Mouse (Mus musculus) kidney, embryonic 15.5 days (tissue): ENCODE data around the gene Clip2. TPM values are rescaled to one million over a fixed set of nuclear protein-coding genes. Genes with fewer than 3 reads are reported as not detected.

Source experiments
- ATAC-seq: fragments of 200-750 bp; cut with Nextera tagmentation; replicated peaks from 2 replicates; pipeline ENCODE4 v1.8.0; 2017; ENCODE audit warnings: moderate TSS enrichment; ENCODE audit not compliant: low FRiP score
- H3K27ac ChIP-seq: fragments of 300-500 bp; sonication (generic); 2 replicates; pipeline ENCODE4 v1.5.1; 2015; ENCODE audit warnings: mild to moderate bottlenecking, inconsistent platforms
- H3K27me3 ChIP-seq: fragments of 300-500 bp; sonication (generic); 2 replicates; pipeline ENCODE4 v1.6.1; 2015; ENCODE audit warnings: inconsistent platforms
- H3K36me3 ChIP-seq: fragments of 300-500 bp; sonication (generic); 2 replicates; pipeline ENCODE4 v1.6.1; 2015; ENCODE audit warnings: inconsistent platforms
- H3K4me1 ChIP-seq: fragments of 300-500 bp; sonication (generic); 2 replicates; pipeline ENCODE4 v1.6.1; 2015; ENCODE audit warnings: inconsistent platforms
- H3K4me2 ChIP-seq: fragments of 300-500 bp; sonication (generic); 2 replicates; pipeline ENCODE4 v1.6.1; 2015; ENCODE audit warnings: moderate library complexity, mild to moderate bottlenecking, inconsistent platforms
- H3K4me3 ChIP-seq: fragments of 300-500 bp; sonication (generic); replicated peaks from 2 replicates; pipeline ENCODE4 v1.5.1; 2015; ENCODE audit warnings: mild to moderate bottlenecking, inconsistent platforms
- H3K9ac ChIP-seq: fragments of 300-500 bp; sonication (generic); 2 replicates; pipeline ENCODE4 v1.6.1; 2015; ENCODE audit warnings: mild to moderate bottlenecking, inconsistent platforms
- H3K9me3 ChIP-seq: fragments of 300-500 bp; sonication (generic); replicated peaks from 2 replicates; pipeline ENCODE4 v1.6.1; 2016; ENCODE audit warnings: inconsistent platforms
- WGBS: fragments of 180-500 bp; shearing (Covaris S2); methylation state at CpG from one replicate; pipeline ENCODE4 v1.1.7; 2015; ENCODE audit warnings: mixed read lengths; 5-methylcytosine and 5-hydroxymethylcytosine counted together
- polyA plus RNA-seq: library from polyadenylated mRNA; unstranded; fragments of >200 nt; fragmentation: Nextera tagmentation; extraction: Ambion mirVana; gene quantifications from 2 replicates; pipeline ENCODE4 v1.2.1, GENCODE M21; 2015

The Clip2 gene
- polyA plus RNA-seq, 1 experiment from 2014 or later, result 4.2 TPM

DNA sequence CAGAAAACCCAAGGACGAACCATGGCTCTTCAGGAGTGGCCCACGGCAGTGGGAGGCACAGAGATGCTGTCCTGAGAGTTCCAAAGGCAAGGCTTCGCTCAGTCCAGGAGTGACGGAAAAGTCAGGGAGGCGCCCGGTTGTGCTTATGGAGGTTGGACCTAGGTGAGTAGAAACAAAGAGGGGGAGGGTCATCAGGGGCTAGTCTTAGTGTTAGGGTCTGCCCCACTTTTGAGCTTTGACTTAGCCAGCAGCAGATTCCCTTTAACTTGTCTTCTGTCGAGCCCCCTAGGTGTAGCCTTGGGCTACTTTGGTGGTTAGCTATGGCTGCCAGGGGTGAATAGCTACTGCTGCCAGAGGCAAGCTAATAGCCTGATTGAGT, 7.8 kb upstream of the Clip2 start, which contains the start of gene Syna:
TSS of gene Syna (minus strand) at position 101 of the 379 bp plus-strand sequence.
- WGBS, result 85% methylated on average over 7 of the region's 7 CpGs
- Histone ChIP-seq H3K27ac (no peak within 1 kb of the TSS), H3K27me3 (no peaks in the 10 kb centered on the region), H3K9ac (no peak within 1 kb of the TSS), H3K4me1 (peaks cover 11% of the 10 kb centered on the region), H3K4me2 (no peak within 1 kb of the TSS), H3K36me3 (no peaks in the 10 kb centered on the region), H3K9me3 (0 out of 2 replicates have a peak, but pooled peaks cover 3% of the 10 kb centered on the region), H3K4me3 (no peak within 1 kb of the TSS)
- no peak for ATAC-seq

- Histone ChIP-seq H3K4me1 (peaks cover 32% of the 10 kb centered on the region), H3K27ac (peak overlapping the region; percentile 61), H3K36me3 (no peaks in the 10 kb centered on the region), H3K4me2 (peak overlapping the region; percentile 43), H3K4me3 (0 out of 2 replicates have a peak overlapping the region, but pooled peaks have one; percentile 4), H3K9me3 (0 out of 2 replicates have a peak, but pooled peaks cover 3% of the 10 kb centered on the region), H3K27me3 (no peaks in the 10 kb centered on the region), H3K9ac (no peak overlapping the region)
- WGBS, result 10% methylated on average over 20 of the region's 20 CpGs
- no peak; the same call in 1 of the 2 replicates for ATAC-seq
Observed at GRCm38 (mm10) chr5:134555463-134556164, 3.4 kb upstream of the Clip2 start.

GRCm38 (mm10) chr5:134553951-134554546, 1.8 kb upstream of the Clip2 start:
- no peak overlapping the region for H3K4me2 ChIP-seq
- 82% methylated on average over 5 of the region's 5 CpGs for WGBS
- ATAC-seq, result no peak

DNA sequence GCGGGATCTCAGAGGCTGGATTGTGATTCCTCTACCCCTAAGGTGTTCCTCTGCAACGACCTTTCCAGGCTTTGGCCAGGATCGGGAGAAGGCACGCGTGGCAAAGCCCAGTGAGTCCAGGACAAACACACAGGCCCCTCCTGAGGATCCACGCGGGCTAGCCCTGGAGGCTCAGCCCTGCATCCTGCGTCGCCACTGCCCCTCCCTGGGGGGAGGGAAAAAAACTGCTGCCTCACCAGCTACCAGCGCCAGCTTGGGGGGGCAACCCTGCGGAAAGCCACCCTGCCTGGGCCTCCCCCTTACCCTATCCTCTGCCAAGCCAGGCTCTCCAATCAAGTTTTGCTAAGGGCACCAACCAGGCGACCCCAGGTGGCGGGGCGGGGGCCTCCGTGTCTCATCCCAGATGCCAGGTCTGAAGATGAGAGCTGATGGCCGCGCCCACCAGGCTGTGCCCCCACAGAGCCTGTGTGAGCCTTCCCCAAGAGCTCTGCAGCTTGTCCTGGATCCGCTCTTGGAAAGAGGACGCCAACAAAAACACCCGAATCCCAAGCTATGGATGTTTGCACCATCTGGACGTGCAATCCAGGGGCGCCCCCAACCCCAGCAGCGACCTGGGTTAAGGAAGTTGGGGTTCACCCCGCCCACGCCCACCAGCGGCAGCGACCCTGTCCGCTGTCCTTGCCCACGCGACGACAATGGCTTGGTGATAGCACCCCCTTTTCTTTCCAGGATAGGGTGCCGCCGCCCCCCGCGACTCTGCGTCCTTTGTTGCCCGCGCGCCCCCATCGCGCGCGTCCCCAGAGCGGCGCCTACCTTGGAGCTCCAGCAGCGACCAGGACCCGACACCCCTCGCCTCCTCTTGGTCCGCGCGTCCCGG, 763 bp downstream of the Clip2 start:
- peak overlapping the region; percentile 86 for H3K9ac ChIP-seq
- peak overlapping the region; percentile 75 for H3K4me2 ChIP-seq

More at GRCm38 (mm10) chr5:134553951-134554546, 1.8 kb upstream of the Clip2 start:
- no peak overlapping the region for H3K4me3 ChIP-seq
- H3K27me3 ChIP-seq, result no peaks in the 10 kb centered on the region
- H3K9me3 ChIP-seq, result 0 out of 2 replicates have a peak, but pooled peaks cover 3% of the 10 kb centered on the region
- no peak overlapping the region for H3K9ac ChIP-seq
- H3K4me1 ChIP-seq, result peaks cover 45% of the 10 kb centered on the region
- no peaks in the 10 kb centered on the region for H3K36me3 ChIP-seq
- no peak overlapping the region for H3K27ac ChIP-seq

DNA sequence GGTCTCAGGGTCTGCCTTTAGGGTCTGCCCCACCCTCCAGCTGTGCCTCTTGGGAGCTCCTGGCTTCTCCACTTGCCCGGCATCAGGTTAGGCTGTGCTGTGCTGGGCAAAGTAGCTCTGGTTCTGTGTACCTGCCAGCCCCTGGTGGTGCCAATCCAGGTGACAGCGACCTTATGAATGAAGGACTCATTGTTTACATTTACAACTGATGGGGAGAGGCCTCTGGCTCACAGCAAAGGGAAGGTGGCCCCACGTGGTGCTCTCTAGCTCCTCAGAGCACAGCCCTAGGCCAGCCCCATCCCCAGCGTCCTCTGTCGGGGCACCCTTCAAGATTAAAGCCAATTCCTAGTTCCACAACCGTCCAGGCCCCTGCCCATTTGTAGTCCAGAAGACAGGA, 1.4 kb downstream of the Clip2 start:
- ATAC-seq, result no peak
- H3K27ac ChIP-seq, result peak overlapping the region; percentile 93
- no peaks in the 10 kb centered on the region for H3K27me3 ChIP-seq
- peak overlapping the region; percentile 74 for H3K4me3 ChIP-seq
- peak overlapping the region; percentile 75 for H3K4me2 ChIP-seq
- H3K9me3 ChIP-seq, result no peaks in the 10 kb centered on the region
- no peaks in the 10 kb centered on the region for H3K36me3 ChIP-seq
- H3K9ac ChIP-seq, result peak overlapping the region; percentile 86
- peaks cover 66% of the 10 kb centered on the region for H3K4me1 ChIP-seq
- WGBS, result 8% methylated on average over 6 of the region's 6 CpGs

More for the DNA sequence above, 763 bp downstream of the Clip2 start:
- Histone ChIP-seq H3K27ac (peak overlapping the region; percentile 93), H3K36me3 (no peaks in the 10 kb centered on the region), H3K27me3 (no peaks in the 10 kb centered on the region), H3K4me1 (peaks cover 63% of the 10 kb centered on the region), H3K4me3 (peak overlapping the region; percentile 74), H3K9me3 (no peaks in the 10 kb centered on the region)
- WGBS, result 1% methylated on average over 52 of the region's 52 CpGs
- 0 out of 2 replicates have a peak, but pooled peaks have one; percentile 2 for ATAC-seq

GRCm38 (mm10) chr5:134549640-134550168, 2.5 kb downstream of the Clip2 start:
- WGBS, result 86% methylated on average over 3 of the region's 3 CpGs
- no peaks in the 10 kb centered on the region for H3K27me3 ChIP-seq
- H3K4me3 ChIP-seq, result no peak overlapping the region
- no peak overlapping the region for H3K27ac ChIP-seq
- H3K4me1 ChIP-seq, result peaks cover 62% of the 10 kb centered on the region
- no peak for ATAC-seq
- no peaks in the 10 kb centered on the region for H3K9me3 ChIP-seq
- no peak overlapping the region for H3K9ac ChIP-seq
- no peaks in the 10 kb centered on the region for H3K36me3 ChIP-seq
- peak overlapping the region; percentile 75 for H3K4me2 ChIP-seq

DNA sequence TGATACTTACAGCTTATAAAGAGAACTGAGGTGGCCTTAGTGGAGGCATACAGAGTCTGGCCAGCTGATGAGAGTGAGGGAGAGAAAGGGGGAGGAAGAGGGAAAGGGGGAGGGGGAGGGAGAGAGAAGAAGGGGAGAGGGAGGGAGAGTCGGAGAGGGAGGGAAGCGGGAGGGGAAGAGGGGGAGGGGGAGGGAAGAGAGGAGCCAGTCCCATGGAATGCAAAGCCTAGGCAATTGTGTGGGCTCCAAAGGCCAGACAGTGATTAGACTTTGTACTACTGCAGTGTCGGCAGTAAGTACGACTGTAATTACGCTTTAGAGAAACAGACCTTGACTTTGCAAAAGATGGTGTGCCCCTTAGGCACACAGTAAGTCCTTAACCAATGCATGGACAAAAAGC, 3.9 kb downstream of the Clip2 start:
- Histone ChIP-seq H3K4me1 (peaks cover 68% of the 10 kb centered on the region), H3K27me3 (no peaks in the 10 kb centered on the region), H3K27ac (peak overlapping the region; percentile 13; the same call in 1 of the 2 replicates), H3K9ac (no peak overlapping the region), H3K9me3 (no peaks in the 10 kb centered on the region), H3K4me3 (no peak overlapping the region), H3K4me2 (no peak overlapping the region), H3K36me3 (no peaks in the 10 kb centered on the region)
- WGBS, result 54% methylated on average over 5 of the region's 5 CpGs
- no peak for ATAC-seq

DNA sequence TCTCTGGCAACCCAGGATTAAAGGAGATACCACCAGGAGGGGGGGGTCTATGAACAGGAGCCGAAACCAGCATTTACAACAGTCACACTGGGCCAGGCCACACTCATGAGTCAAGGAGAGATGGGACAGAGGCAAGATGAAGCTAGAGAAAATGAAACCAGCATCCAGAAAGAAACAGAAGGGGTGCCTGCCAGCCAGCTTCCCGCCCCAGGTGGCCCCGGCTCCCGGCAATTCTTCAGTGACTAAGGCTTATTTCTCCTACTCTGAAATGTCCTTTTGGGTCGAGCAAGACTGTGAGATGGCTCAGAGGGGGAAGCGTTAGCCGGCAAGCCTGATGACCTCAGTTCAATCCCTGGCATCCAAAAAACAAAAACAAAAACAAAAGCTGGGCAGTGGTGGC, 5.4 kb downstream of the Clip2 start:
- Histone ChIP-seq H3K4me2 (no peak overlapping the region), H3K4me3 (no peak overlapping the region), H3K4me1 (peaks cover 73% of the 10 kb centered on the region), H3K27me3 (no peaks in the 10 kb centered on the region), H3K36me3 (no peaks in the 10 kb centered on the region), H3K9me3 (no peaks in the 10 kb centered on the region), H3K27ac (no peak overlapping the region), H3K9ac (no peak overlapping the region)
- WGBS, result 84% methylated on average over 7 of the region's 7 CpGs
- no peak for ATAC-seq

DNA sequence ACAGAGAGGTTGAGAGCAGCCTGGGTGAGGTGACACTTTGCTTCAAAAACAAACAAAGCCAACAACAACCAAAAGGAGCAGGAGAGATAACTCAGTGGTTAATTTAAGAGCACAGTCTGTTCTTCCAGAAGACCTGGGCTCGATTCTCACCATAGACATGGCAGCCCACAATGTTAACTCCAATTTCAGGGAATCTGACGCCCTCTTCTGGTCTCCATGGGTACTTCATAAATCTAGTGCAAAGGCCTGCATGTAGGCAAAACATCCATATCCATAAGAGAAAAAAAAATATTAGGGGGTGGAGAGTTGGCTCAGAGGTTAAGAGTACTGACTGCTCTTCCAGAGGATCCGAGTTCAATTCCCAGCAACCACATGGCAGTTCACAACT, 7.0 kb downstream of the Clip2 start:
- ATAC-seq, result no peak
- WGBS, result 53% methylated on average over 3 of the region's 3 CpGs
- Histone ChIP-seq H3K9me3 (no peaks in the 10 kb centered on the region), H3K9ac (no peak overlapping the region), H3K4me2 (no peak overlapping the region), H3K27me3 (no peaks in the 10 kb centered on the region), H3K27ac (no peak overlapping the region), H3K36me3 (no peaks in the 10 kb centered on the region), H3K4me3 (no peak overlapping the region), H3K4me1 (peaks cover 75% of the 10 kb centered on the region)

GRCm38 (mm10) chr5:134544516-134545241, 7.6 kb downstream of the Clip2 start:
- no peaks in the 10 kb centered on the region for H3K9me3 ChIP-seq
- H3K27me3 ChIP-seq, result no peaks in the 10 kb centered on the region
- ATAC-seq, result no peak
- no peak overlapping the region for H3K9ac ChIP-seq
- WGBS, result 51% methylated on average over 19 of the region's 19 CpGs
- H3K36me3 ChIP-seq, result no peaks in the 10 kb centered on the region
- H3K4me1 ChIP-seq, result peaks cover 75% of the 10 kb centered on the region
- H3K4me3 ChIP-seq, result no peak overlapping the region
- no peak overlapping the region for H3K4me2 ChIP-seq
- H3K27ac ChIP-seq, result 0 out of 2 replicates have a peak overlapping the region, but pooled peaks have one; percentile 14

- peak overlapping the region; percentile 91 for H3K27ac ChIP-seq
Observed at GRCm38 (mm10) chr5:134541640-134542039, 10.6 kb downstream of the Clip2 start.

More at GRCm38 (mm10) chr5:134541640-134542039, 10.6 kb downstream of the Clip2 start:
- Histone ChIP-seq H3K4me2 (no peak overlapping the region; the same call in 1 of the 2 replicates), H3K4me3 (no peak overlapping the region), H3K9ac (no peak overlapping the region), H3K27me3 (no peaks in the 10 kb centered on the region), H3K4me1 (peaks cover 61% of the 10 kb centered on the region), H3K36me3 (peaks cover 11% of the 10 kb centered on the region), H3K9me3 (no peaks in the 10 kb centered on the region)
- peak; percentile 48 for ATAC-seq
- whole genome bisulfite sequencing, result 25% methylated on average over 7 of the region's 7 CpGs
